8 mouse cellular contexts compared by ENCODE assay signal in genomic region chr11:117249282-117249984, GRCm38 (mm10). TPM values are rescaled to one million over a fixed set of nuclear protein-coding genes. Genes with fewer than 3 reads are reported as not detected.
DNase-seq lines count a peak whose midpoint lies in the region; ATAC-seq and TF ChIP-seq lines count a peak whose summit lies in the region.

No protein-coding gene starts in this region.

- H3K4me1 ChIP-seq in midbrain, embryonic 16.5 days (ENCODE audit: control insufficient read depth, insufficient read depth, low read length), result peaks cover 15% of the 10 kb centered on the region

- intact Hi-C loops in gastrocnemius, adult 2 months (cut with DNase I), result no loop called here
- intact Hi-C loops in left cerebral cortex, adult 2 months (cut with DNase I), result no loop called here
- intact Hi-C loops in left cerebral cortex, postnatal 10 days (cut with DNase I), result no loop called here
- intact Hi-C loops in heart, postnatal 10 days (cut with DNase I), result no loop called here

- H3K36me3 ChIP-seq in midbrain, embryonic 16.5 days (ENCODE audit: control insufficient read depth, insufficient read depth, low read length), result no peaks in the 10 kb centered on the region

- H3K9ac ChIP-seq in midbrain, embryonic 16.5 days (ENCODE audit: low read depth, low read length), result 0 out of 2 replicates have a peak overlapping the region, but pooled peaks have one; percentile 28

- H3K27ac ChIP-seq in gastrocnemius, adult 2 months, result peak overlapping the region; percentile 81
- peak overlapping the region; percentile 16 for H3K27ac ChIP-seq in left cerebral cortex, adult 2 months
- H3K27ac ChIP-seq in midbrain, embryonic 16.5 days (ENCODE audit: low read length), result peak overlapping the region; percentile 84

- H3K27me3 ChIP-seq in midbrain, embryonic 16.5 days (ENCODE audit: control insufficient read depth, insufficient read depth, low read depth, low read length), result no peaks in the 10 kb centered on the region

- H3K4me2 ChIP-seq in midbrain, embryonic 16.5 days (ENCODE audit: low read length), result no peak overlapping the region

- WGBS in midbrain, embryonic 16.5 days, result 69% methylated on average over 18 of the region's 18 CpGs

- no peaks in the 10 kb centered on the region for H3K9me3 ChIP-seq in midbrain, embryonic 16.5 days (replicated peaks; ENCODE audit: control insufficient read depth, low read length, poor library complexity, severe bottlenecking)

- ATAC-seq in midbrain, embryonic 16.5 days, result no peak

- H3K4me3 ChIP-seq in gastrocnemius, adult 2 months, result no peak overlapping the region
- no peak overlapping the region for H3K4me3 ChIP-seq in left cerebral cortex, adult 2 months
- no peak overlapping the region for H3K4me3 ChIP-seq in midbrain, embryonic 16.5 days (ENCODE audit: low read depth, low read length)

- DNase-seq in gastrocnemius, adult 2 months, result no peak
- no peak for DNase-seq in gastrocnemius, adult 8-10 months (ENCODE audit: low spot score in 2 of 2)
- DNase-seq in left cerebral cortex, adult 2 months (ENCODE audit: extremely low spot score in 1 of 2, low spot score in 2 of 2), result no peak
- no peak for DNase-seq in left cerebral cortex, postnatal 10 days (ENCODE audit: extremely low spot score in 1 of 2, low spot score in 2 of 2)
- peak; percentile 52 to 54 for DNase-seq in heart, postnatal 10 days
- no peak for DNase-seq in B cell, adult 2 months
- no peak for DNase-seq in retina, postnatal 1 day

- no peak for TF ChIP-seq CTCF in gastrocnemius, adult 2 months (IDR thresholded peaks at IDR 0.05)
- TF ChIP-seq CTCF in left cerebral cortex, adult 2 months (IDR thresholded peaks at IDR 0.05), result no peak

RNA-seq across cellular contexts. Expression of gene Sept9, which starts 50.0 kb away (rescaled TPM):
- 10 to 100 TPM; 11.5 to 13.6 TPM for total RNA-seq in gastrocnemius, adult 2 months (2021)
- 10 to 100 TPM in 2 of 4 experiments, 1 to 10 TPM in 2; 5.7 to 16.2 (median 12.4) TPM for total RNA-seq in gastrocnemius, adult 8-10 months (2022)
- total RNA-seq in left cerebral cortex, adult 2 months (2021), result 10 to 100 TPM; 77.4 to 77.8 TPM
- 10 to 100 TPM; 65.0 to 69.0 TPM for total RNA-seq in left cerebral cortex, postnatal 10 days (2021)
- 10 to 100 TPM; 70.0 to 71.1 TPM for total RNA-seq in heart, postnatal 10 days (2021)
- 103 and 108 TPM in 2 replicates for polyA plus RNA-seq in midbrain, embryonic 16.5 days (2015; fragmentation: Nextera tagmentation; extraction: Ambion mirVana)

Comparison
In these comparisons a context has a peak if more than half of its experiments do, and no peak if none do; other contexts are left out.
1. DNase-seq: peak in heart, postnatal 10 days (2 of 2); none in gastrocnemius, adult 2 months (single experiment), gastrocnemius, adult 8-10 months (0 of 2), left cerebral cortex, adult 2 months (0 of 2), left cerebral cortex, postnatal 10 days (0 of 2), B cell, adult 2 months (0 of 2) and retina, postnatal 1 day (single experiment).
2. H3K27ac ChIP-seq: peak in every context shown above with its lines; median percentile 84 in midbrain, embryonic 16.5 days; 81 in gastrocnemius, adult 2 months; 16 in left cerebral cortex, adult 2 months.